Mouse (Mus musculus) layer of hippocampus, adult 18-20 months (tissue): ENCODE measurements at regions not wholly inside any gene's neighbourhood (a gene's known extent, or its start where the extent isn't known, plus 50 kb on each side); places are given as distances from the start of the nearest gene placed in this dataset.
A peak's percentile ranks its signal among the peaks of the same experiment; 100 is the strongest.

Experiments used
- DNase-seq, 2 experiments: peaks; one replicate each; pipeline ENCODE4 v3.0.0; 2022; ENCODE audit warnings: low spot score in 2 of 2

DNA sequence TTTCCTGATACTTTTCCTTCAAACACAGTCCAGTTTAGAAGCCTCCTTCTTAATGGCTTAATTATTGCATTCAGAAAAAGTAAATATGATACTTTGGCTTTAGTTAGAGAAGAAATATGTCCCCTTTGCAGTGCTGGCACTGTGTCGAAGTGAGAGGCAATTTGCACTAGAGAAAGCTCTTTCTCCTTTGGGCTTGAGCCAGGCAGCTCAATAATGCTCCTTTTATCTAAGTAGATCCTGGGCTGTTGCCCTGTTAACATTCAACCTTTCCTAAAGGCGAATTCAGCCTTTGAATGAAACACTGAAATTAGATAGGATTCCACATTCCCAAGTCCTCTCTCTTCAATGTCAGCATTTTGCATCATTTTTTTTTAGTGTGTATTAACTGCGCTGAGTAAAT, 386.5 kb downstream of the Epha4 start:
- DNase-seq: no peak

GRCm38 (mm10) chr1:77137663-77138062, 377.2 kb downstream of the Epha4 start:
- no peak for DNase-seq

- DNase-seq: no peak
Observed at GRCm38 (mm10) chr1:77140906-77141305, 374.0 kb downstream of the Epha4 start.

GRCm38 (mm10) chr1:77148052-77148451, 366.8 kb downstream of the Epha4 start:
- no peak for DNase-seq

DNA sequence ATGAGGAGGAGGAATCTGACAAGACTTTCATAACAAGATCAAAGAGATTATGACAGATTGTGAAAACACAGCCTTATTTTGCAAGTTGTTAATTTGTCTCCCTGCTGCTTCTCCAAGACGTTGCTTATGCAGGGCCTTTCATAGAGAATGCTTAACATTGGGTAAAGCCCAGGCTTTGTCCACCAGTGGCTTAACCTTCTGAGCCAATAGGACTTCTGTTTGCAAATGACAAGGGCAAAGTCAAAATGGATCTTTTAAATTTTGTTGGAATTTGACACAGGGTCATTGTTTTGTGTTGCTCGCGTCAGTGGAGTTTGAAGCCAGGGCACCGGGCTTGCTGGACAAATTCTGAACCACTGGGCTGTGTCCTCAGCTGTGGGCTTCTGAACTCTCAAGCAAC, 346.6 kb downstream of the Epha4 start:
- DNase-seq: no peak

GRCm38 (mm10) chr1:77172463-77172862, 342.4 kb downstream of the Epha4 start:
- DNase-seq: no peak

DNA sequence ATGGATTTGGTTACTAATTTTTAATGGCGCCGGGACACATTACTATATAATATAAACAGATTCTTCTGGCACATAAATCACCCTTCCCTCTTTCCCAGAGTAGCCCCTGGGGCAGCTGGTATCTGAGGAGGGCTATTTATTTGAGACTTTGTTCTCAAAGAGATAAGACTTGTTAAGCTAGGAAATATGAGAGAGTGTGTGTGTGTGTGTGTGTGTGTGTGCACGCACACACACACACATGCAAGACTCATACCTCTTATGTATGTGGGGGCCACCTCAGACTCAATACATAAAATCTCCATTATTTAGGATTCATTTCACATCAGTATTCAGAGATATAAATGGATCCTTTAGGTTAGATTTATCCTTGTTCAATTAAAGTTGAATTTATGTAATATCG, 340.1 kb downstream of the Epha4 start:
- DNase-seq: no peak

DNA sequence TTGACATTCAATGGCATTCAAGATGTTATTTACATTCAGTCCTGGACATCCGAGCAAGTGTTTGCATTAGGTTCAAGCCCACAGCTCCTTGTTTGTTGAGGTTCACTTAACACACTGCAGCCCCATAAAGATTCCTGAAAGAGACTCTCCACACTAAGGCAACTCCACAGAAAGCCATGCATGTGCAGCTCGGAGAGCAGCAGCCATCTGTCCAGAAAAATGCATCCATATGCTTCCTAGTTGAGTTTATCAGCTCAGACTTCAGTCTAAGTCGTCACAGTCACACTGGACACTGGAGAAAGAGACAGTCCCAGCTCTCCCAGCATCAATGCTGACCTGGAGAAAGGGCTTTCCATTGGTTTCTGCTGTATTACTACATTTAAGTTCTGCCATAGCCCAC, 339.7 kb downstream of the Epha4 start:
- DNase-seq: peak in 1 of 2 experiments; percentile 38

GRCm38 (mm10) chr1:77176516-77176915, 338.4 kb downstream of the Epha4 start:
- no peak for DNase-seq

DNA sequence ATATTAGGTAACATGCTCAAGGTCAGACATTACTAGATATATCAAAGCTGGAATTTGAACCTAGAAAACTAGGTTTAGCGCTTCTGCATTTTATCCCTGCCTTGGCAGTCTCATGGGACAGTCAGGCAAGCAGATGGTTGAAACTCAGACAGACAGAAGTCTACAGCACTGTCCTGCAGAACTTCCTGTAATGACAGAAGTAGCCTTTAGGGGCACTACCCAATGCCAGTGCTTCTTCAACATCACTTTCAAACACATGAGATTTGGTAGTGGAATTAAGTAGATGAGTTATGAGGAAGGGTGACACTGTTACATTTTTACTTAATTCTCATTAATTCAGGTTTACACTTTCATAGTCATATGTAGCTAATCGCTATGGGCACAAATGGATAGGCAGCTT, 330.9 kb downstream of the Epha4 start:
- no peak for DNase-seq

DNA sequence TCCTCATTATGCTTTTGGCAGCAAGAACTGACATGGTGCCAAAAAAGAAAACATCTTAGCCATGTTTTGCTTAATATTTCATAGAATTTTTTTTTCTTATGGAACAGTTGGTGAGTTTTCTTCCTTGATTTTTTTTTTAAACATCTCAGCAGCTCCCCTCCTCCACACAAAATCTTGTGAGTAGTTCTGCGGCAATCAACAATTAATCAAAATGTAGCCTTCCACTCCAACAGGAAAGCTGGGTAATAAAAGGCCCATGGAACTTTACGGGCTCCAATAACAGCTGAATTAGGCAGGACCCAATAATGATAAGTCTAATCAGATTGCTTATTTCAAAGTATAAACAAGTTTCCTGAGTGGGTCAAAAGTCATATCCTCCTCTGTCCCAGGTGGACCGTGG, 324.7 kb downstream of the Epha4 start:
- DNase-seq: no peak

DNA sequence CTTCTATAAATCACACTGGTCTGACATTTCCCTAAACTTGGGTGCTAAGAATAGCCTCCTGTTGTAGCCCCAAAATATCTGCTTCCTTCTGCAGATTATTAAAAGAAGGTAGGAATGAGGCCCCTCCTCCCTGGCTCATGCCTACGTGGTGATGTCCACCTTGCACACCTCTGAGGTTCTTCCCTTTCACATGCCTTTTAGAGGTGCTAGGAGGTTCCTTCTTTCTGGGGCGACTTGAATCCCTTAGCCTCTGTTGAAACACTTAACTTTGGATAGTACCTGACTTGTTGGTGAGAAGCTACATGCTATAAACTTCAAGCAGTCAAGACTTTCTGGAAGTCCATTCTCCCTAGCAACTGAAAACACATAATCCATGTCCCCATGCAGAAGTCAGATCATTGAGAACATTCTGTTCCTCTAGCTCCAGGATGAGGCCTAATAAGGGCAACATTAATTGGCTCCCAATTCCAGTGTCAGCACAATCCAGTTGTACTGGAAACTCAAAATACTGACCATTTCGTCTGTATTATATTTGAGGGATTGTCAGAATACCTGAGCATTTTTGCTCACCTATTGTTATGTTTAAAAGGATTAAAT, 313.5 kb downstream of the Epha4 start:
- no peak for DNase-seq

- no peak for DNase-seq
Observed at GRCm38 (mm10) chr1:77202948-77203347, 311.9 kb downstream of the Epha4 start.

DNA sequence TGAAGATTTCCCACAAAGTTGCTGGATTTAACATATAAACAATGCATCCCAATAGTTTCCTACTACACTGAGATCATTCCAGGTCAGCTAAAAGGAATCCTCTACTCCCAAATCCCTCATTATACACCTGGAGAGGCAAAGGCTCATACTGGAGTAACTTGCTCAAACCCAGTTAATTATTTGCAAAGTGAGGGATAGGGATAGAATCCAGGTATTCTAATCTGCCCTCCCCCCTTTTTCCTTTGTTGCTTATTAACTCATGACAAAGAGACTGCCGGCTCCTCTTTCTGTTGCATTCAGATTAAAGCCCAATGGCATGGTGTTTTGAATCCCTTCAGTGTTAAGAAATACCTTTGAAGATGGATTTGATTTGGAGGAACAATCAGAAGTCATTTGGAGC, 308.4 kb downstream of the Epha4 start:
- no peak for DNase-seq

GRCm38 (mm10) chr1:77209395-77209794, 305.5 kb downstream of the Epha4 start:
- DNase-seq: no peak

- DNase-seq: no peak
Observed at GRCm38 (mm10) chr1:77213462-77214098, 301.3 kb downstream of the Epha4 start.

- DNase-seq: no peak
Observed at GRCm38 (mm10) chr1:77219488-77220321, 295.2 kb downstream of the Epha4 start.

- no peak for DNase-seq
Observed at GRCm38 (mm10) chr1:77220322-77220590, 294.6 kb downstream of the Epha4 start.

GRCm38 (mm10) chr1:77220783-77221182, 294.1 kb downstream of the Epha4 start:
- DNase-seq: no peak

GRCm38 (mm10) chr1:77221900-77222299, 293.0 kb downstream of the Epha4 start:
- DNase-seq: no peak

DNA sequence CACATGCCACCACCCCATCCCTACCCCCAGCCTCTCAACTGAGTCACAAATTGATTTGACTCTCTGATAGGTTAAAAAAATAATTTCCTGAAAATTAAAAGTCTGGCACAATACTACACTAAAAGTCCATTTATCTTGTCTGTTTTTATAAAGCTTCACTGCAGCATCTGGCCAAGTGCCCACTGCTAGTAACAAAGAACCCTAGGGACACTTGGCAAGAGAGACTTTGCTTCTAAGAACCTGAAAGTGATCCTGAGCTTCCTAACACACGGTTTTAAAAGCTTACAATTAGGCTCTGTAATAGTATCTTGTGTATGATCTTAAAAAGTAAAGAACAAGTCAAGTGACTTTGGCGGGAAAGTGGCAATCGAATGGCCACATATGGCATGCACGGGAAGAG, 288.3 kb downstream of the Epha4 start:
- no peak for DNase-seq

GRCm38 (mm10) chr1:77226991-77227515, 287.8 kb downstream of the Epha4 start:
- DNase-seq: no peak

- no peak for DNase-seq
Observed at GRCm38 (mm10) chr1:77227800-77228199, 287.1 kb downstream of the Epha4 start.
